Mouse (Mus musculus) lung, embryonic 16.5 days (tissue): ENCODE results near the gene Ttc6. TPM values are rescaled to one million over a fixed set of nuclear protein-coding genes. Genes with fewer than 3 reads are reported as not detected.

ENCODE experiments used
- ATAC-seq: fragments of 200-750 bp; cut with Nextera tagmentation; 2 replicates; pipeline ENCODE4 v1.8.0; 2017; ENCODE audit warnings: low read depth, mild to moderate bottlenecking, moderate library complexity
- H3K27ac ChIP-seq: fragments of 300-500 bp; sonication (generic); 2 replicates; pipeline ENCODE4 v1.5.1; 2014; ENCODE audit warnings: mild to moderate bottlenecking, control low read depth, low read length
- H3K27me3 ChIP-seq: fragments of 300-500 bp; sonication (generic); 2 replicates; pipeline ENCODE4 v1.6.1; 2014; ENCODE audit warnings: low read depth, low read length, mixed read lengths; ENCODE audit not compliant: control insufficient read depth, insufficient read depth
- H3K36me3 ChIP-seq: fragments of 300-500 bp; sonication (generic); 2 replicates; pipeline ENCODE4 v1.6.1; 2014; ENCODE audit warnings: low read length; ENCODE audit not compliant: control insufficient read depth, insufficient read depth
- H3K4me1 ChIP-seq: fragments of 300-500 bp; sonication (generic); replicated peaks from 2 replicates; pipeline ENCODE4 v1.6.1; 2014; ENCODE audit warnings: low read length, mixed read lengths; ENCODE audit not compliant: control insufficient read depth, insufficient read depth
- H3K4me2 ChIP-seq: fragments of 300-500 bp; sonication (generic); 2 replicates; pipeline ENCODE4 v1.6.1; 2014; ENCODE audit warnings: low read depth, low read length, control low read depth
- H3K4me3 ChIP-seq: fragments of 300-500 bp; sonication (generic); 2 replicates; pipeline ENCODE4 v1.5.1; 2014; ENCODE audit warnings: mild to moderate bottlenecking, low read length, control low read depth
- H3K9ac ChIP-seq: fragments of 300-500 bp; sonication (generic); 2 replicates; pipeline ENCODE4 v1.6.1; 2014; ENCODE audit warnings: low read length, control low read depth
- H3K9me3 ChIP-seq: fragments of 300-500 bp; sonication (generic); 2 replicates; pipeline ENCODE4 v1.6.1; 2016; ENCODE audit warnings: low read length; ENCODE audit not compliant: control insufficient read depth
- WGBS: fragments of 180-500 bp; shearing (Covaris S2); extraction: QIAGEN DNeasy Blood & Tissue Kit; methylation state at CpG from one replicate; pipeline ENCODE4 v1.1.7; 2014; 5-methylcytosine and 5-hydroxymethylcytosine counted together
- polyA plus RNA-seq: library from polyadenylated mRNA; unstranded; fragments of >200 nt; fragmentation: Nextera tagmentation; extraction: Ambion mirVana; gene quantifications from 2 replicates; pipeline ENCODE4 v1.2.1, GENCODE M21; 2015

Ttc6 gene
- polyA plus RNA-seq, 1 experiment from 2014 or later, result 5.1 TPM

- peak overlapping the region; percentile 75 for H3K9ac ChIP-seq
These were observed 20.3 kb upstream of the Ttc6 start for GRCm38 (mm10) chr12:57543627-57543991.

GRCm38 (mm10) chr12:57544641-57545370 is 19.1 kb upstream of the Ttc6 start:
- Histone ChIP-seq H3K36me3 (no peaks in the 10 kb centered on the region), H3K4me2 (peak overlapping the region; percentile 74), H3K9me3 (no peaks in the 10 kb centered on the region), H3K4me1 (peaks cover 9% of the 10 kb centered on the region; the same call in 1 of the 2 replicates), H3K4me3 (peak overlapping the region; percentile 70), H3K27ac (peak overlapping the region; percentile 96), H3K27me3 (peaks cover 73% of the 10 kb centered on the region), H3K9ac (peak overlapping the region; percentile 84)
- 1% methylated on average over 31 of the region's 31 CpGs for WGBS
- ATAC-seq, result no peak

More at GRCm38 (mm10) chr12:57543627-57543991, 20.3 kb upstream of the Ttc6 start:
- Histone ChIP-seq H3K27ac (peak overlapping the region; percentile 71), H3K9me3 (no peaks in the 10 kb centered on the region), H3K36me3 (no peaks in the 10 kb centered on the region), H3K4me1 (peaks cover 6% of the 10 kb centered on the region; the same call in 1 of the 2 replicates), H3K27me3 (peaks cover 63% of the 10 kb centered on the region), H3K4me3 (peak overlapping the region; percentile 70), H3K4me2 (peak overlapping the region; percentile 51)
- no peak for ATAC-seq
- under 1% methylated on average over 10 of the region's 10 CpGs for WGBS

- peak overlapping the region; percentile 84 for H3K9ac ChIP-seq
- peaks cover 9% of the 10 kb centered on the region; the same call in 1 of the 2 replicates for H3K4me1 ChIP-seq
- H3K4me2 ChIP-seq, result peak overlapping the region; percentile 74
- ATAC-seq, result peak; percentile 68
- H3K27me3 ChIP-seq, result peaks cover 78% of the 10 kb centered on the region
- peak overlapping the region; percentile 96 for H3K27ac ChIP-seq
- WGBS, result under 1% methylated on average over 50 of the region's 106 CpGs
- no peaks in the 10 kb centered on the region for H3K9me3 ChIP-seq
- no peaks in the 10 kb centered on the region for H3K36me3 ChIP-seq
- peak overlapping the region; percentile 70 for H3K4me3 ChIP-seq
These were observed 18.3 kb upstream of the Ttc6 start for GRCm38 (mm10) chr12:57545371-57546241.

GRCm38 (mm10) chr12:57546415-57547201 is 17.3 kb upstream of the Ttc6 start, which contains the start of gene Foxa1:
Gene Foxa1, minus strand, starts transcription at chr12:57546916.
- peak; percentile 42 for ATAC-seq
- Histone ChIP-seq H3K27ac (peak within 1 kb of the TSS; percentile 96), H3K4me1 (peaks cover 9% of the 10 kb centered on the region; the same call in 1 of the 2 replicates), H3K9me3 (no peaks in the 10 kb centered on the region), H3K36me3 (no peaks in the 10 kb centered on the region), H3K27me3 (peaks cover 73% of the 10 kb centered on the region), H3K4me3 (peak within 1 kb of the TSS; percentile 70), H3K9ac (peak within 1 kb of the TSS; percentile 84), H3K4me2 (peak within 1 kb of the TSS; percentile 74)
- WGBS, result under 1% methylated on average over 32 of the region's 32 CpGs

- Histone ChIP-seq H3K27me3 (peaks cover 70% of the 10 kb centered on the region), H3K27ac (peak overlapping the region; percentile 63), H3K9me3 (no peaks in the 10 kb centered on the region), H3K4me1 (peaks cover 9% of the 10 kb centered on the region; the same call in 1 of the 2 replicates), H3K4me3 (peak overlapping the region; percentile 35), H3K36me3 (no peaks in the 10 kb centered on the region), H3K4me2 (peak overlapping the region; percentile 74), H3K9ac (peak overlapping the region; percentile 39)
- no peak for ATAC-seq
- WGBS, result 3% methylated on average over 9 of the region's 9 CpGs
These were observed 16.0 kb upstream of the Ttc6 start for GRCm38 (mm10) chr12:57547890-57548289.

- H3K9me3 ChIP-seq, result no peaks in the 10 kb centered on the region
- no peaks in the 10 kb centered on the region for H3K36me3 ChIP-seq
- H3K4me1 ChIP-seq, result peaks cover 9% of the 10 kb centered on the region; the same call in 1 of the 2 replicates
- peak overlapping the region; percentile 60 for H3K9ac ChIP-seq
- peak overlapping the region; percentile 74 for H3K4me2 ChIP-seq
- WGBS, result 2% methylated on average over 20 of the region's 20 CpGs
- peaks cover 69% of the 10 kb centered on the region for H3K27me3 ChIP-seq
- peak overlapping the region; percentile 63 for H3K27ac ChIP-seq
- H3K4me3 ChIP-seq, result peak overlapping the region; percentile 35
- ATAC-seq, result peak; percentile 32; the same call in 1 of the 2 replicates
These were observed 15.4 kb upstream of the Ttc6 start for GRCm38 (mm10) chr12:57548352-57548980.

GRCm38 (mm10) chr12:57548981-57549666 is 14.8 kb upstream of the Ttc6 start:
- peaks cover 70% of the 10 kb centered on the region for H3K27me3 ChIP-seq
- H3K9ac ChIP-seq, result peak overlapping the region; percentile 60
- no peaks in the 10 kb centered on the region for H3K36me3 ChIP-seq
- no peak for ATAC-seq
- H3K4me2 ChIP-seq, result peak overlapping the region; percentile 74
- H3K27ac ChIP-seq, result peak overlapping the region; percentile 63
- WGBS, result 5% methylated on average over 25 of the region's 25 CpGs
- H3K4me3 ChIP-seq, result peak overlapping the region; percentile 35
- no peaks in the 10 kb centered on the region for H3K9me3 ChIP-seq
- H3K4me1 ChIP-seq, result peaks cover 9% of the 10 kb centered on the region; the same call in 1 of the 2 replicates

- peak overlapping the region; percentile 74 for H3K4me2 ChIP-seq
- peaks cover 9% of the 10 kb centered on the region; the same call in 1 of the 2 replicates for H3K4me1 ChIP-seq
- no peak for ATAC-seq
- peaks cover 70% of the 10 kb centered on the region for H3K27me3 ChIP-seq
- H3K9ac ChIP-seq, result peak overlapping the region; percentile 60
- no peaks in the 10 kb centered on the region for H3K36me3 ChIP-seq
- 3% methylated on average over 15 of the region's 15 CpGs for WGBS
- no peaks in the 10 kb centered on the region for H3K9me3 ChIP-seq
- H3K4me3 ChIP-seq, result peak overlapping the region; percentile 35
- peak overlapping the region; percentile 12; the same call in 1 of the 2 replicates for H3K27ac ChIP-seq
These were observed 14.2 kb upstream of the Ttc6 start for GRCm38 (mm10) chr12:57549667-57550160.
